Mouse (Mus musculus) hindbrain, embryonic 14.5 days (tissue): ENCODE results near the gene Mbd5. TPM values are rescaled to one million over a fixed set of nuclear protein-coding genes. Genes with fewer than 3 reads are reported as not detected.

Experiments used
- ATAC-seq: fragments of 200-750 bp; cut with Nextera tagmentation; 2 replicates; pipeline ENCODE4 v1.8.0; 2017; ENCODE audit warnings: moderate number of reproducible peaks, mild to moderate bottlenecking, moderate TSS enrichment, moderate library complexity; ENCODE audit not compliant: low FRiP score
- DNase-seq: peaks from one replicate; pipeline ENCODE4 v3.0.0-alpha.2; 2015; ENCODE audit warnings: low spot score
- H3K27ac ChIP-seq: fragments of 300-500 bp; sonication (generic); 2 replicates; pipeline ENCODE4 v1.5.1; 2014; ENCODE audit warnings: mild to moderate bottlenecking, moderate library complexity
- H3K27me3 ChIP-seq: fragments of 300-500 bp; sonication (generic); 2 replicates; pipeline ENCODE4 v1.6.1; 2014; ENCODE audit warnings: mild to moderate bottlenecking, low read length, mixed read lengths; ENCODE audit not compliant: control insufficient read depth, insufficient read depth
- H3K36me3 ChIP-seq: fragments of 300-500 bp; sonication (generic); replicated peaks from 2 replicates; pipeline ENCODE4 v1.6.1; 2014; ENCODE audit not compliant: control insufficient read depth, insufficient read depth
- H3K4me1 ChIP-seq: fragments of 300-500 bp; sonication (generic); replicated peaks from 2 replicates; pipeline ENCODE4 v1.6.1; 2014; ENCODE audit warnings: antibody characterized with exemption, low read length, mixed read lengths; ENCODE audit not compliant: control insufficient read depth, insufficient read depth
- H3K4me2 ChIP-seq: fragments of 300-500 bp; sonication (generic); replicated peaks from 2 replicates; pipeline ENCODE4 v1.6.1; 2014; ENCODE audit warnings: mild to moderate bottlenecking, moderate library complexity
- H3K4me3 ChIP-seq: fragments of 300-500 bp; sonication (generic); replicated peaks from 2 replicates; pipeline ENCODE4 v1.5.1; 2014; ENCODE audit warnings: mild to moderate bottlenecking, low read length
- H3K9ac ChIP-seq: fragments of 300-500 bp; sonication (generic); 2 replicates; pipeline ENCODE4 v1.6.1; 2014
- H3K9me3 ChIP-seq: fragments of 300-500 bp; sonication (generic); 2 replicates; pipeline ENCODE4 v1.6.1; 2016; ENCODE audit warnings: low read length; ENCODE audit not compliant: control insufficient read depth
- WGBS: fragments of 180-500 bp; shearing (Covaris S2); extraction: QIAGEN DNeasy Blood & Tissue Kit; methylation state at CpG from one replicate; pipeline ENCODE4 v1.1.7; 2014; 5-methylcytosine and 5-hydroxymethylcytosine counted together
- polyA plus RNA-seq: library from polyadenylated mRNA; unstranded; fragments of >200 nt; fragmentation: Nextera tagmentation; extraction: Ambion mirVana; gene quantifications from 2 replicates; pipeline ENCODE4 v1.2.1, GENCODE M21; 2014

The Mbd5 gene
- polyA plus RNA-seq, 1 experiment from 2014 or later: 40.5 TPM

DNA sequence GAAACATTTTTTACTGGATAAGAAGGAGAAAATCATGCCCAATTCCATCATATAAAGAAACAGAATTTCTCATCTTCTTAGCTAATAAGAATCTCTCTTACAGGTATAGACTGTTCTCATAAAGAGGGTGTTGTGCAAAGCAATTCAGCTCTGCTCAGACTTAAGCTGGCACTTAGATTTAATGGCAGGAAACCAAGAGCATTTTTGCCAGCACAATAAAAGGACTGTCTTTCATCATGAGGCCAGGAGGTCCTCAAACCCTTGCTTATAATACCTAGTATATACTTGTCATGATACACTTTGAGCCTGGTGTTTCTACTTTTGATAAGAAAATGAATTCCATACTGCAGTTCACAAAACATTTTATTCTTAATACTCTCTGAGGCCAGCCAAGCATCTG is 331.2 kb downstream of the Mbd5 start:
- no peak for DNase-seq
- Histone ChIP-seq H3K4me2 (no peak overlapping the region), H3K27ac (no peak overlapping the region), H3K9ac (no peak overlapping the region), H3K4me3 (no peak overlapping the region), H3K27me3 (no peaks in the 10 kb centered on the region), H3K36me3 (peaks cover 12% of the 10 kb centered on the region), H3K4me1 (no peaks in the 10 kb centered on the region), H3K9me3 (no peaks in the 10 kb centered on the region)
- no peak for ATAC-seq

GRCm38 (mm10) chr2:49283583-49283982 is 334.3 kb downstream of the Mbd5 start:
- no peak for DNase-seq

GRCm38 (mm10) chr2:49286965-49287364 is 337.7 kb downstream of the Mbd5 start:
- Histone ChIP-seq H3K9me3 (no peaks in the 10 kb centered on the region), H3K27ac (no peak overlapping the region), H3K36me3 (no peaks in the 10 kb centered on the region; the same call in 1 of the 2 replicates), H3K27me3 (no peaks in the 10 kb centered on the region), H3K4me2 (no peak overlapping the region), H3K4me3 (no peak overlapping the region), H3K4me1 (no peaks in the 10 kb centered on the region), H3K9ac (no peak overlapping the region)
- DNase-seq: no peak
- ATAC-seq: no peak
- 15% methylated on average over 1 of the region's 1 CpGs for WGBS

More at GRCm38 (mm10) chr2:49283583-49283982, 334.3 kb downstream of the Mbd5 start:
- no peak overlapping the region for H3K4me2 ChIP-seq
- peaks cover 6% of the 10 kb centered on the region for H3K36me3 ChIP-seq
- no peaks in the 10 kb centered on the region for H3K9me3 ChIP-seq
- no peaks in the 10 kb centered on the region for H3K4me1 ChIP-seq
- H3K4me3 ChIP-seq: no peak overlapping the region
- H3K27ac ChIP-seq: no peak overlapping the region
- no peaks in the 10 kb centered on the region for H3K27me3 ChIP-seq
- no peak for ATAC-seq
- H3K9ac ChIP-seq: no peak overlapping the region

DNA sequence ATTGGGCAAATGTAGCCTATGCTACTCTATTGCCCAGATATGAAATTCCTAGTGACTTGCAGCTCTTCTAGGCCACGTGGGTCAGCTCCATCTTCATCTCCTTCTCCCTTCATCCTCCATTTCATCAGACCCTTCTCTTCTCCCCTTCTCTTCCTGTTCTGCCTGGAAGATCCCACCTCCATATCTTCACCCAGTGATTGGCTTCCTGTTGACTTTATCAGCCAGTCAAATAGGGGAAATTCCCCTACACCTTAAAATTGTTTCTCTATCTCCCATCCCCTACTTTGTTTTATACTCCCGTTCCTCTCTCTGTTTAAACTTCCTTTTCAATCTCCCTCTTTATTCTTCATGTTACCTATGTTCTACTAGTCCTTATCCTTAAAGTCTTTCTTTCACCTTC is 342.4 kb downstream of the Mbd5 start:
- no peak overlapping the region for H3K4me3 ChIP-seq
- 90% methylated on average over 2 of the region's 2 CpGs for WGBS
- no peak for ATAC-seq
- H3K4me1 ChIP-seq: no peaks in the 10 kb centered on the region
- no peaks in the 10 kb centered on the region; the same call in 1 of the 2 replicates for H3K36me3 ChIP-seq
- DNase-seq: no peak
- no peaks in the 10 kb centered on the region for H3K9me3 ChIP-seq
- no peak overlapping the region for H3K27ac ChIP-seq
- no peak overlapping the region for H3K9ac ChIP-seq
- no peak overlapping the region for H3K4me2 ChIP-seq
- H3K27me3 ChIP-seq: no peaks in the 10 kb centered on the region

DNA sequence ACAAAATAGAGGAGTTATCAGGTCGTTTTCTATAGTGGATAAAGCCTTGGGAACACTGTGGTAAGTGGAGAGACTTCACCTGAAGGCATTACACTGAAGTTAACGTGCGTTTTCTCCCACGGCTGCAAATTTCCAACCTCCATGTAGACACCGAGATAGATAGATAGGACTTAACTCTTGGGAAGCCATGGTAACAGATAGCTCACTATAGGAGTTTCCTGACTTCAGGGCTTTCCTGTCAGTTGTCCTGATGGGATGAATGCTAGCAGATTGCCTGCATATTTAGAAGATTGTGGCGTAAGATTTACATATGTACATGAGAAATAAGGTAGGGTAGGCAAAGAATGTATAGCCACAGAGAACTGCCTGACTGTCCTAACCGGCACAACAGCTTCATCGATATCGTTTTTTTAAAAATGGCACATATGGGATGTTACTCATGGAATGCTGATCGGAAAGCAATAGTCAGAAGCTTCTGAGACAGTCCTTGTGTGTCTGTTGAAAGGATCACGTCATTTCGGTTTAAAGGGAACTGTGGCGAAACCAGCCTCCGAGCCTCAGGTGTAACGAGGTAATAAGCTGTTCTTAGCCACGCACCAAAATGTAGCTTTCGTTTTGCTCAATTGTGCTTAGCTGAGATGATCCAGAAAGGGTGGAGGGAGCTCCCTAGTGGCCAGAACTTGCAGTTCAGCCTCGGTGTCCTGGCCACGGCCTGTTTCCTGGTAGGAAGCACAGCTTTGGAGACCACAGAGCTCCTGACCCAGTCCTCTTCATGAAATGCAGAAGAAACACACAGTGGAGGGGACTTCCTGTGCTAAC is 363.5 kb downstream of the Mbd5 start:
- H3K36me3 ChIP-seq: 0 out of 2 replicates have a peak, but pooled peaks cover 3% of the 10 kb centered on the region
- H3K4me3 ChIP-seq: peak overlapping the region; percentile 16
- no peak overlapping the region for H3K27ac ChIP-seq
- ATAC-seq (peak; percentile 93), DNase-seq (peak; percentile 83)
- H3K9ac ChIP-seq: peak overlapping the region; percentile 6; the same call in 1 of the 2 replicates
- H3K4me2 ChIP-seq: peak overlapping the region; percentile 44
- no peaks in the 10 kb centered on the region for H3K9me3 ChIP-seq
- H3K27me3 ChIP-seq: no peaks in the 10 kb centered on the region
- no peaks in the 10 kb centered on the region for H3K4me1 ChIP-seq
- 42% methylated on average over 19 of the region's 19 CpGs for WGBS

DNA sequence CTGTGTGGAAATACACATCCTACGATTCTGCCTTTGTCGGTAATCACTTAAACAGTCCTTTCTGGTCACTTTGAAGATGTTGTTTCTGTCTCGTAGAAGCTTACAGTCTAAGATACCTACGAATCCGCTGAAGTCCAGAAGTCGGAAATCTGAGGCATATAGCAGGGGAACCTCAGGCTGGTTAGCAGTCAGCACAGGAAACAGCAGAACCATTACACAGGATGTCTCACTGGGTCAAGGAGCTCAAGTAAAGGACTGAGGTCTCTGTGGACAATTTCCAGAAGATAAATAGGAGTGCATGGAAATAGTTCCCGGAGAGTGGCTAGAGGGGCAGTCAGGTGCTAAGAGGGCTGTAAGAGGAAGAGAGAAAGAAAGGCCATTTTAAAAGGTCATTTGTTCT is 384.3 kb downstream of the Mbd5 start:
- no peak overlapping the region for H3K4me2 ChIP-seq
- no peak overlapping the region for H3K4me3 ChIP-seq
- no peaks in the 10 kb centered on the region for H3K9me3 ChIP-seq
- 95% methylated on average over 7 of the region's 7 CpGs for WGBS
- ATAC-seq: no peak
- H3K9ac ChIP-seq: no peak overlapping the region
- no peaks in the 10 kb centered on the region for H3K4me1 ChIP-seq
- H3K27me3 ChIP-seq: no peaks in the 10 kb centered on the region
- H3K36me3 ChIP-seq: no peaks in the 10 kb centered on the region
- H3K27ac ChIP-seq: no peak overlapping the region
- DNase-seq: no peak

GRCm38 (mm10) chr2:49335267-49335666 is 386.0 kb downstream of the Mbd5 start:
- Histone ChIP-seq H3K4me1 (no peaks in the 10 kb centered on the region), H3K4me2 (no peak overlapping the region), H3K36me3 (no peaks in the 10 kb centered on the region), H3K9ac (no peak overlapping the region), H3K4me3 (no peak overlapping the region), H3K9me3 (no peaks in the 10 kb centered on the region), H3K27ac (no peak overlapping the region), H3K27me3 (no peaks in the 10 kb centered on the region)
- ATAC-seq (no peak), DNase-seq (no peak)
- 94% methylated on average over 9 of the region's 9 CpGs for WGBS

GRCm38 (mm10) chr2:49344287-49344686 is 395.0 kb downstream of the Mbd5 start:
- WGBS: 78% methylated on average over 2 of the region's 2 CpGs
- ATAC-seq: no peak
- no peak overlapping the region for H3K4me2 ChIP-seq
- DNase-seq: no peak
- no peak overlapping the region for H3K4me3 ChIP-seq
- no peaks in the 10 kb centered on the region for H3K9me3 ChIP-seq
- H3K27ac ChIP-seq: no peak overlapping the region
- H3K4me1 ChIP-seq: no peaks in the 10 kb centered on the region
- no peaks in the 10 kb centered on the region for H3K36me3 ChIP-seq
- no peak overlapping the region for H3K9ac ChIP-seq
- no peaks in the 10 kb centered on the region for H3K27me3 ChIP-seq

GRCm38 (mm10) chr2:49345786-49346185 is 396.5 kb downstream of the Mbd5 start:
- H3K27ac ChIP-seq: no peak overlapping the region
- ATAC-seq (no peak), DNase-seq (no peak)
- no peak overlapping the region for H3K9ac ChIP-seq
- no peak overlapping the region for H3K4me2 ChIP-seq
- 85% methylated on average over 2 of the region's 2 CpGs for WGBS
- H3K36me3 ChIP-seq: no peaks in the 10 kb centered on the region
- H3K4me1 ChIP-seq: no peaks in the 10 kb centered on the region
- H3K9me3 ChIP-seq: no peaks in the 10 kb centered on the region
- H3K27me3 ChIP-seq: no peaks in the 10 kb centered on the region
- no peak overlapping the region for H3K4me3 ChIP-seq
